Comparison of ENCODE assay signal across 9 mouse cellular contexts in the genomic region with DNA sequence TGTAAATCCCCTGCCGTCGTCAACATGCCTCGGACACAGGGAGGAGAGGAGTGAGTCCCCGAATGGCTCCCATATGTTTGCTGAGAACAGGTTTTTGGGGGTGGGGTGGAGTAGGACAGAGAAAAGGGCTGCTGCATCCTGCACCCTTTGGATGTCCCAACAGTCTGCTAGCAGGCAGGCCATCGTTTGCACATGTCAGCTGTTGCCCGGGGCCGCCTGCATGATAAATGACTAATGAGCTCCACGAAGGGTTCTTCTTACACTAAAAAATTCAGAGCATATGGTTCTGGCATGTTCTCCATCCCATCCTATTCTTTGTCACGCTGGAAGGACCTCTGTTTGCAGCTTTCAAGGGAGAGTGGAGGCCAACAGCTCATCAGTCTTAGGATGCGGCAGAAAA. TPM values are rescaled to one million over a fixed set of nuclear protein-coding genes. Genes with fewer than 3 reads are reported as not detected.
DNase-seq lines count a peak whose midpoint lies in the region; ATAC-seq and TF ChIP-seq lines count a peak whose summit lies in the region.
"Had no signal": no experiment of that assay in that cellular context is flagged by ENCODE, and none has a peak within 500 bp of the region (broad histone marks: within the 10 kb centered on the region; RNA-seq: fewer than 3 reads in every experiment).

No protein-coding gene starts in this region.

- no peak for TF ChIP-seq POLR2A in embryonic fibroblast, embryonic 13.5 days (IDR thresholded peaks at IDR 0.05; ENCODE audit: low read depth, low read length)

- TF ChIP-seq CTCF in embryonic fibroblast, embryonic 13.5 days (IDR thresholded peaks at IDR 0.05; ENCODE audit: borderline replicate concordance, insufficient read depth, low read length) = no peak

- no peak overlapping the region for H3K4me3 ChIP-seq in forebrain, embryonic 14.5 days (ENCODE audit: low read depth, low read length)
- no peak overlapping the region for H3K4me3 ChIP-seq in forebrain, embryonic 11.5 days (ENCODE audit: low read depth, low read length)
- no peak overlapping the region for H3K4me3 ChIP-seq in lung, embryonic 15.5 days
- no peak overlapping the region for H3K4me3 ChIP-seq in embryonic fibroblast, embryonic 13.5 days (ENCODE audit: insufficient read depth, low read length)
- H3K4me3 ChIP-seq in neural tube, embryonic 12.5 days = no peak overlapping the region
- H3K4me3 ChIP-seq: liver, embryonic 15.5 days had no signal

- H3K4me1 ChIP-seq in forebrain, embryonic 14.5 days (ENCODE audit: control insufficient read depth, insufficient read depth, low read length) = no peaks in the 10 kb centered on the region
- H3K4me1 ChIP-seq in forebrain, embryonic 11.5 days (replicated peaks; ENCODE audit: control insufficient read depth, insufficient read depth, low read length) = no peaks in the 10 kb centered on the region
- H3K4me1 ChIP-seq in lung, embryonic 15.5 days = peaks cover 13% of the 10 kb centered on the region
- H3K4me1 ChIP-seq in embryonic fibroblast, embryonic 13.5 days (ENCODE audit: control insufficient read depth, insufficient read depth, low read length) = peaks cover 5% of the 10 kb centered on the region
- H3K4me1 ChIP-seq in neural tube, embryonic 12.5 days = peaks cover 6% of the 10 kb centered on the region; the same call in 1 of the 2 replicates
- H3K4me1 ChIP-seq: liver, embryonic 15.5 days had no signal

- no peaks in the 10 kb centered on the region for H3K9me3 ChIP-seq in forebrain, embryonic 14.5 days (replicated peaks; ENCODE audit: control insufficient read depth, low read length)
- no peaks in the 10 kb centered on the region for H3K9me3 ChIP-seq in forebrain, embryonic 11.5 days (ENCODE audit: control insufficient read depth, low read length)
- no peaks in the 10 kb centered on the region for H3K9me3 ChIP-seq in lung, embryonic 15.5 days
- no peaks in the 10 kb centered on the region for H3K9me3 ChIP-seq in neural tube, embryonic 12.5 days
- H3K9me3 ChIP-seq: liver, embryonic 15.5 days had no signal

- 55% methylated on average over 10 of the region's 10 CpGs for WGBS in forebrain, embryonic 14.5 days
- 70% methylated on average over 10 of the region's 10 CpGs for WGBS in forebrain, embryonic 11.5 days
- WGBS in lung, embryonic 15.5 days = 27% methylated on average over 10 of the region's 10 CpGs
- WGBS in neural tube, embryonic 12.5 days = 37% methylated on average over 10 of the region's 10 CpGs

- H3K36me3 ChIP-seq in forebrain, embryonic 14.5 days (ENCODE audit: control insufficient read depth, insufficient read depth, low read length) = no peaks in the 10 kb centered on the region
- H3K36me3 ChIP-seq in forebrain, embryonic 11.5 days (ENCODE audit: control insufficient read depth, insufficient read depth, low read length) = no peaks in the 10 kb centered on the region
- H3K36me3 ChIP-seq in lung, embryonic 15.5 days = no peaks in the 10 kb centered on the region
- H3K36me3 ChIP-seq in neural tube, embryonic 12.5 days = no peaks in the 10 kb centered on the region
- H3K36me3 ChIP-seq: liver, embryonic 15.5 days had no signal

- no peak overlapping the region for H3K4me2 ChIP-seq in forebrain, embryonic 14.5 days (ENCODE audit: low read length)
- no peak overlapping the region for H3K4me2 ChIP-seq in forebrain, embryonic 11.5 days (ENCODE audit: low read depth, low read length, severe bottlenecking)
- H3K4me2 ChIP-seq in lung, embryonic 15.5 days = 0 out of 2 replicates have a peak overlapping the region, but pooled peaks have one; percentile 2
- H3K4me2 ChIP-seq in neural tube, embryonic 12.5 days (replicated peaks) = no peak overlapping the region
- H3K4me2 ChIP-seq: liver, embryonic 15.5 days had no signal

- no peaks in the 10 kb centered on the region for H3K27me3 ChIP-seq in forebrain, embryonic 14.5 days (replicated peaks; ENCODE audit: control insufficient read depth, insufficient read depth, low read length)
- H3K27me3 ChIP-seq in forebrain, embryonic 11.5 days (ENCODE audit: control insufficient read depth, insufficient read depth, low read length) = no peaks in the 10 kb centered on the region
- no peaks in the 10 kb centered on the region for H3K27me3 ChIP-seq in lung, embryonic 15.5 days
- no peaks in the 10 kb centered on the region for H3K27me3 ChIP-seq in neural tube, embryonic 12.5 days (replicated peaks)
- H3K27me3 ChIP-seq: liver, embryonic 15.5 days had no signal

- peak; percentile 43 for DNase-seq in forebrain, embryonic 14.5 days (ENCODE audit: low spot score)
- DNase-seq in forebrain, embryonic 11.5 days (ENCODE audit: low spot score) = no peak
- DNase-seq in lung, postnatal 25 days (ENCODE audit: low spot score) = no peak
- no peak for DNase-seq in cerebellum, adult 18-20 months
- DNase-seq in kidney, postnatal 36 days = no peak

- H3K9ac ChIP-seq in forebrain, embryonic 14.5 days (ENCODE audit: low read length) = no peak overlapping the region
- H3K9ac ChIP-seq in forebrain, embryonic 11.5 days (ENCODE audit: low read length) = no peak overlapping the region
- H3K9ac ChIP-seq in lung, embryonic 15.5 days = no peak overlapping the region
- no peak overlapping the region for H3K9ac ChIP-seq in neural tube, embryonic 12.5 days
- H3K9ac ChIP-seq: liver, embryonic 15.5 days had no signal

- no peak overlapping the region for H3K27ac ChIP-seq in forebrain, embryonic 14.5 days (ENCODE audit: low read depth, low read length)
- no peak overlapping the region for H3K27ac ChIP-seq in forebrain, embryonic 11.5 days (ENCODE audit: low read depth, low read length)
- peak overlapping the region; percentile 20; the same call in 1 of the 2 replicates for H3K27ac ChIP-seq in lung, embryonic 15.5 days
- H3K27ac ChIP-seq in embryonic fibroblast, embryonic 13.5 days (ENCODE audit: insufficient read depth, low read length) = peak overlapping the region; percentile 69
- H3K27ac ChIP-seq in neural tube, embryonic 12.5 days = 0 out of 2 replicates have a peak overlapping the region, but pooled peaks have one; percentile 20
- H3K27ac ChIP-seq: liver, embryonic 15.5 days had no signal

- peak; percentile 73 for ATAC-seq in forebrain, embryonic 14.5 days
- ATAC-seq in forebrain, embryonic 11.5 days (replicated peaks; ENCODE audit: low FRiP score) = no peak
- peak; percentile 81 for ATAC-seq in lung, embryonic 15.5 days (ENCODE audit: borderline replicate concordance, extremely low read depth, low FRiP score, low TSS enrichment)
- ATAC-seq in neural tube, embryonic 12.5 days (ENCODE audit: low FRiP score, low read depth) = no peak

RNA-seq across cellular contexts. Expression of gene Enah, which starts 33.2 kb away (rescaled TPM):
- 19.9 and 24.7 TPM in 2 replicates for polyA plus RNA-seq in forebrain, embryonic 14.5 days (2014; fragmentation: Nextera tagmentation; extraction: Ambion mirVana)
- 40.8 and 42.4 TPM in 2 replicates for polyA plus RNA-seq in forebrain, embryonic 11.5 days (2014; fragmentation: Nextera tagmentation; extraction: Ambion mirVana)
- polyA plus RNA-seq in lung, embryonic 15.5 days (2015; fragmentation: Nextera tagmentation; extraction: Ambion mirVana) = 12.3 and 12.6 TPM in 2 replicates
- polyA plus RNA-seq in embryonic fibroblast, embryonic 13.5 days (2011; ENCODE audit: insufficient read length, low read depth, missing spikeins) = 126 and 157 TPM in 2 replicates
- 43.3 and 45.6 TPM in 2 replicates for polyA plus RNA-seq in neural tube, embryonic 12.5 days (2016; fragmentation: Nextera tagmentation; extraction: Ambion mirVana)

Comparison
In these comparisons a context has a peak if more than half of its experiments do, and no peak if none do; other contexts are left out.
1. ATAC-seq: peak in forebrain, embryonic 14.5 days (single experiment) and lung, embryonic 15.5 days (single experiment); none in forebrain, embryonic 11.5 days (single experiment) and neural tube, embryonic 12.5 days (single experiment).
2. H3K27ac ChIP-seq: peak in lung, embryonic 15.5 days (single experiment), embryonic fibroblast, embryonic 13.5 days (single experiment) and neural tube, embryonic 12.5 days (single experiment); none in forebrain, embryonic 14.5 days (single experiment) and forebrain, embryonic 11.5 days (single experiment).